In the genomic region with DNA sequence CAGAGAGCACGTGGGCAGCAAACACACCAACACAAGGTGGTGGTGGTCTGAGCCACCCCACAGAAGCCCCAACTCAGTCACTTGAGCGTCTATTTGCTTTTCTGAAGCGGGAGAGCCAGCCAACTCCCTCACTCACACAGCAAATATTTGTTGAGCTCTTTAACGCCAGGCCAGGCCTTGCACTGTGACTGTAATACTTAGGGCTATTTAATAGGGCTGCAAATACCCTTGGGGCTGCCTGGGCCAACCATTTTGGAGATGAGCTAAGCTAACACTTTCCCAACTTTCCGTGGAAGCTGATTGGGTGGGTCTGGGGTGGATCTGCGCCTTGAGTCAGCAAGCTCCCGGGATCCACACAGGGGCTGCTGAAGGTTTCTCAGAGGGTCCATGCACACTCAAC, we compare ENCODE assay signal across 10 mouse cellular contexts. TPM values are rescaled to one million over a fixed set of nuclear protein-coding genes. Genes with fewer than 3 reads are reported as not detected.
A peak's percentile ranks its signal among the peaks of the same experiment; 100 is the strongest.
DNase-seq lines count a peak whose midpoint lies in the region; ATAC-seq and TF ChIP-seq lines count a peak whose summit lies in the region.
"Had no signal": no experiment of that assay in that cellular context is flagged by ENCODE, and none has a peak within 500 bp of the region (broad histone marks: within the 10 kb centered on the region; RNA-seq: fewer than 3 reads in every experiment).

No protein-coding gene starts in this region.

- ATAC-seq in forebrain, embryonic 12.5 days (ENCODE audit: low FRiP score), result no peak
- ATAC-seq in forebrain, embryonic 15.5 days (replicated peaks), result no peak
- ATAC-seq in limb, embryonic 12.5 days (ENCODE audit: insufficient number of reproducible peaks, insufficient read depth, low FRiP score, low TSS enrichment, low read depth), result no peak
- peak; percentile 18; the same call in 1 of the 2 replicates for ATAC-seq in liver, embryonic 13.5 days (ENCODE audit: low read depth)
- 0 out of 2 replicates have a peak, but pooled peaks have one; percentile 14 for ATAC-seq in stomach, embryonic 14.5 days (ENCODE audit: insufficient number of reproducible peaks, insufficient read depth, low FRiP score, low read depth)
- no peak for ATAC-seq in hindbrain, embryonic 11.5 days (ENCODE audit: low FRiP score)
- ATAC-seq: Patski had no signal

- H3K4me1 ChIP-seq in forebrain, embryonic 12.5 days, result peaks cover 16% of the 10 kb centered on the region
- H3K4me1 ChIP-seq in forebrain, embryonic 15.5 days, result peaks cover 10% of the 10 kb centered on the region
- H3K4me1 ChIP-seq in limb, embryonic 12.5 days (replicated peaks), result peaks cover 18% of the 10 kb centered on the region
- H3K4me1 ChIP-seq in limb, embryonic 10.5 days, result peaks cover 24% of the 10 kb centered on the region
- 0 out of 2 replicates have a peak, but pooled peaks cover 4% of the 10 kb centered on the region for H3K4me1 ChIP-seq in liver, embryonic 13.5 days (replicated peaks)
- no peaks in the 10 kb centered on the region for H3K4me1 ChIP-seq in stomach, embryonic 14.5 days (ENCODE audit: control insufficient read depth, insufficient read depth, low read length)
- H3K4me1 ChIP-seq in hindbrain, embryonic 11.5 days (replicated peaks; ENCODE audit: control insufficient read depth, insufficient read depth, low read length), result no peaks in the 10 kb centered on the region

- no peak overlapping the region for H3K27ac ChIP-seq in forebrain, embryonic 12.5 days
- H3K27ac ChIP-seq in forebrain, embryonic 15.5 days (replicated peaks), result no peak overlapping the region
- no peak overlapping the region; the same call in 1 of the 2 replicates for H3K27ac ChIP-seq in limb, embryonic 12.5 days
- H3K27ac ChIP-seq in limb, embryonic 10.5 days, result no peak overlapping the region
- H3K27ac ChIP-seq in liver, embryonic 13.5 days, result peak overlapping the region; percentile 63
- H3K27ac ChIP-seq in stomach, embryonic 14.5 days (ENCODE audit: low read length), result peak overlapping the region; percentile 72; the same call in 1 of the 2 replicates
- no peak overlapping the region for H3K27ac ChIP-seq in layer of hippocampus, adult 2 months
- H3K27ac ChIP-seq in hindbrain, embryonic 11.5 days (ENCODE audit: low read depth, low read length), result no peak overlapping the region

- no peaks in the 10 kb centered on the region for H3K9me3 ChIP-seq in forebrain, embryonic 12.5 days
- H3K9me3 ChIP-seq in forebrain, embryonic 15.5 days, result no peaks in the 10 kb centered on the region
- no peaks in the 10 kb centered on the region for H3K9me3 ChIP-seq in limb, embryonic 12.5 days
- no peaks in the 10 kb centered on the region for H3K9me3 ChIP-seq in limb, embryonic 10.5 days (replicated peaks)
- no peaks in the 10 kb centered on the region for H3K9me3 ChIP-seq in liver, embryonic 13.5 days (replicated peaks)
- no peaks in the 10 kb centered on the region for H3K9me3 ChIP-seq in stomach, embryonic 14.5 days (ENCODE audit: control insufficient read depth, low read depth, low read length)
- H3K9me3 ChIP-seq in hindbrain, embryonic 11.5 days (ENCODE audit: control insufficient read depth, low read length), result no peaks in the 10 kb centered on the region

- no peak for TF ChIP-seq CTCF in layer of hippocampus, adult 2 months (conservative IDR thresholded peaks at IDR 0.05)

- WGBS in forebrain, embryonic 12.5 days, result 82% methylated on average over 7 of the region's 7 CpGs
- 79% methylated on average over 7 of the region's 7 CpGs for WGBS in forebrain, embryonic 15.5 days
- 73% methylated on average over 7 of the region's 7 CpGs for WGBS in limb, embryonic 12.5 days
- WGBS in limb, embryonic 10.5 days, result 79% methylated on average over 7 of the region's 7 CpGs
- 63% methylated on average over 7 of the region's 7 CpGs for WGBS in liver, embryonic 13.5 days (ENCODE audit: insufficient replicate concordance)
- WGBS in stomach, embryonic 14.5 days, result 64% methylated on average over 7 of the region's 7 CpGs
- WGBS in hindbrain, embryonic 11.5 days, result 78% methylated on average over 7 of the region's 7 CpGs

- no peak overlapping the region for H3K4me3 ChIP-seq in forebrain, embryonic 12.5 days (replicated peaks)
- H3K4me3 ChIP-seq in forebrain, embryonic 15.5 days, result no peak overlapping the region
- H3K4me3 ChIP-seq in limb, embryonic 12.5 days (replicated peaks), result peak overlapping the region; percentile 70; the same call in 1 of the 2 replicates
- no peak overlapping the region for H3K4me3 ChIP-seq in limb, embryonic 10.5 days
- H3K4me3 ChIP-seq in liver, embryonic 13.5 days (replicated peaks), result peak overlapping the region; percentile 59
- peak overlapping the region; percentile 70; the same call in 1 of the 2 replicates for H3K4me3 ChIP-seq in stomach, embryonic 14.5 days (ENCODE audit: low read depth, low read length)
- no peak overlapping the region for H3K4me3 ChIP-seq in layer of hippocampus, adult 2 months
- H3K4me3 ChIP-seq in hindbrain, embryonic 11.5 days (ENCODE audit: low read depth, low read length), result no peak overlapping the region

- no peaks in the 10 kb centered on the region for H3K36me3 ChIP-seq in forebrain, embryonic 12.5 days (replicated peaks)
- H3K36me3 ChIP-seq in forebrain, embryonic 15.5 days, result no peaks in the 10 kb centered on the region
- no peaks in the 10 kb centered on the region for H3K36me3 ChIP-seq in limb, embryonic 12.5 days
- H3K36me3 ChIP-seq in limb, embryonic 10.5 days, result no peaks in the 10 kb centered on the region
- H3K36me3 ChIP-seq in liver, embryonic 13.5 days, result no peaks in the 10 kb centered on the region
- H3K36me3 ChIP-seq in stomach, embryonic 14.5 days (ENCODE audit: control insufficient read depth, insufficient read depth, low read length), result no peaks in the 10 kb centered on the region
- H3K36me3 ChIP-seq in hindbrain, embryonic 11.5 days (ENCODE audit: control insufficient read depth, insufficient read depth, low read length), result no peaks in the 10 kb centered on the region

- peaks cover 30% of the 10 kb centered on the region for H3K27me3 ChIP-seq in forebrain, embryonic 12.5 days
- no peaks in the 10 kb centered on the region for H3K27me3 ChIP-seq in forebrain, embryonic 15.5 days
- peaks cover 21% of the 10 kb centered on the region; the same call in 1 of the 2 replicates for H3K27me3 ChIP-seq in limb, embryonic 12.5 days
- H3K27me3 ChIP-seq in limb, embryonic 10.5 days (ENCODE audit: low read depth, poor library complexity, severe bottlenecking), result peaks cover 39% of the 10 kb centered on the region
- peaks cover 36% of the 10 kb centered on the region for H3K27me3 ChIP-seq in liver, embryonic 13.5 days
- no peaks in the 10 kb centered on the region for H3K27me3 ChIP-seq in stomach, embryonic 14.5 days (ENCODE audit: control insufficient read depth, insufficient read depth, low read length)
- H3K27me3 ChIP-seq in hindbrain, embryonic 11.5 days (ENCODE audit: control insufficient read depth, insufficient read depth, low read length), result peaks cover 8% of the 10 kb centered on the region
- H3K27me3 ChIP-seq: Patski had no signal

- H3K4me2 ChIP-seq in forebrain, embryonic 12.5 days, result peak overlapping the region; percentile 97; the same call in 1 of the 2 replicates
- H3K4me2 ChIP-seq in forebrain, embryonic 15.5 days (replicated peaks), result no peak overlapping the region
- peak overlapping the region; percentile 92 for H3K4me2 ChIP-seq in limb, embryonic 12.5 days
- peak overlapping the region; percentile 72 for H3K4me2 ChIP-seq in liver, embryonic 13.5 days
- peak overlapping the region; percentile 72 for H3K4me2 ChIP-seq in stomach, embryonic 14.5 days (replicated peaks; ENCODE audit: low read depth, low read length)
- no peak overlapping the region for H3K4me2 ChIP-seq in hindbrain, embryonic 11.5 days (replicated peaks; ENCODE audit: low read depth, low read length)

- H3K9ac ChIP-seq in forebrain, embryonic 12.5 days, result no peak overlapping the region
- no peak overlapping the region for H3K9ac ChIP-seq in forebrain, embryonic 15.5 days (replicated peaks)
- H3K9ac ChIP-seq in limb, embryonic 12.5 days (replicated peaks), result no peak overlapping the region
- H3K9ac ChIP-seq in liver, embryonic 13.5 days, result no peak overlapping the region
- no peak overlapping the region for H3K9ac ChIP-seq in stomach, embryonic 14.5 days (replicated peaks; ENCODE audit: low read depth, low read length)
- no peak overlapping the region for H3K9ac ChIP-seq in hindbrain, embryonic 11.5 days (ENCODE audit: low read depth, low read length)

- no peak for DNase-seq in limb, embryonic 10.5 days (ENCODE audit: low spot score)
- no peak for DNase-seq in liver, embryonic 13.5 days
- no peak for DNase-seq in layer of hippocampus, adult 2 months (ENCODE audit: low spot score in 2 of 2)
- no peak for DNase-seq in hindbrain, embryonic 11.5 days (ENCODE audit: low spot score)
- DNase-seq: cerebellum, postnatal 36 days had no signal

RNA-seq across cellular contexts. Expression of gene Cmtm8, which starts 1.7 kb away (rescaled TPM):
- polyA plus RNA-seq in forebrain, embryonic 12.5 days (2016; fragmentation: Nextera tagmentation; extraction: Ambion mirVana), result 15.1 and 17.0 TPM in 2 replicates
- 7.9 and 8.4 TPM in 2 replicates for polyA plus RNA-seq in forebrain, embryonic 15.5 days (2015; fragmentation: Nextera tagmentation; extraction: Ambion mirVana)
- polyA plus RNA-seq in limb, embryonic 12.5 days (2016; fragmentation: Nextera tagmentation; extraction: Ambion mirVana), result 18.8 and 20.1 TPM in 2 replicates
- polyA plus RNA-seq in limb, embryonic 10.5 days (2016; fragmentation: Nextera tagmentation; extraction: Ambion mirVana), result 13.9 and 14.4 TPM in 2 replicates
- 21.0 and 23.2 TPM in 2 replicates for polyA plus RNA-seq in liver, embryonic 13.5 days (2015; fragmentation: Nextera tagmentation; extraction: Ambion mirVana)
- polyA plus RNA-seq in stomach, embryonic 14.5 days (2014; fragmentation: Nextera tagmentation; extraction: Ambion mirVana), result 54.3 and 58.8 TPM in 2 replicates
- total RNA-seq in layer of hippocampus, adult 2 months (2021), result 1 to 10 TPM; 2.3 to 3.1 TPM
- polyA plus RNA-seq in hindbrain, embryonic 11.5 days (2014; fragmentation: Nextera tagmentation; extraction: Ambion mirVana), result 22.1 and 29.3 TPM in 2 replicates

Comparison
In these comparisons a context has a peak if more than half of its experiments do, and no peak if none do; other contexts are left out.
1. H3K4me2 ChIP-seq: peak in forebrain, embryonic 12.5 days (single experiment), limb, embryonic 12.5 days (single experiment), liver, embryonic 13.5 days (single experiment) and stomach, embryonic 14.5 days (single experiment); none in forebrain, embryonic 15.5 days (single experiment) and hindbrain, embryonic 11.5 days (single experiment).
2. H3K4me3 ChIP-seq: peak in limb, embryonic 12.5 days (single experiment), liver, embryonic 13.5 days (single experiment) and stomach, embryonic 14.5 days (single experiment); none in forebrain, embryonic 12.5 days (single experiment), forebrain, embryonic 15.5 days (single experiment), limb, embryonic 10.5 days (single experiment), layer of hippocampus, adult 2 months (single experiment) and hindbrain, embryonic 11.5 days (single experiment).
3. ATAC-seq: peak in liver, embryonic 13.5 days (single experiment) and stomach, embryonic 14.5 days (single experiment); none in forebrain, embryonic 12.5 days (single experiment), forebrain, embryonic 15.5 days (single experiment), limb, embryonic 12.5 days (single experiment) and hindbrain, embryonic 11.5 days (single experiment).
4. H3K27ac ChIP-seq: peak in liver, embryonic 13.5 days (single experiment) and stomach, embryonic 14.5 days (single experiment); none in forebrain, embryonic 12.5 days (single experiment), forebrain, embryonic 15.5 days (single experiment), limb, embryonic 12.5 days (single experiment), limb, embryonic 10.5 days (single experiment), layer of hippocampus, adult 2 months (single experiment) and hindbrain, embryonic 11.5 days (single experiment).